Mouse (Mus musculus): Measurements from ENCODE around the gene Olfr1341. TPM values are rescaled to one million over a fixed set of nuclear protein-coding genes. Genes with fewer than 3 reads are reported as not detected.

The Olfr1341 gene
- polyA plus RNA-seq, 1 experiment from 2014 or later: not detected

GRCm38 (mm10) chr4:118741881-118742280 lies 38.6 kb downstream of the Olfr1341 start:
- Histone ChIP-seq H3K4me1 (replicated peaks) (no peaks in the 10 kb centered on the region), H3K27me3 (replicated peaks) (0 out of 2 replicates have a peak, but pooled peaks cover 6% of the 10 kb centered on the region), H3K36me3 (no peaks in the 10 kb centered on the region), H3K27ac (no peak overlapping the region), H3K4me3 (replicated peaks) (no peak overlapping the region), H3K9me3 (no peaks in the 10 kb centered on the region), H3K4me2 (replicated peaks) (peak overlapping the region; percentile 22; the same call in 1 of the 2 replicates), H3K9ac (no peak overlapping the region)
- ATAC-seq: no peak
- WGBS: 16% methylated on average over 16 of the region's 16 CpGs

GRCm38 (mm10) chr4:118758637-118759036 lies 55.3 kb downstream of the Olfr1341 start, which contains the start of gene Olfr1338:
TSS of gene Olfr1338 (minus strand) at chr4:118758737.
- Histone ChIP-seq H3K27me3 (replicated peaks) (no peaks in the 10 kb centered on the region), H3K4me3 (replicated peaks) (no peak within 1 kb of the TSS), H3K36me3 (no peaks in the 10 kb centered on the region), H3K9ac (no peak within 1 kb of the TSS), H3K4me1 (replicated peaks) (no peaks in the 10 kb centered on the region), H3K4me2 (replicated peaks) (no peak within 1 kb of the TSS), H3K27ac (no peak within 1 kb of the TSS), H3K9me3 (no peaks in the 10 kb centered on the region)
- WGBS: 93% methylated on average over 1 of the region's 1 CpGs
- ATAC-seq: no peak

Other genes starting within 250 kb of the Olfr1341 start
- gene Mpl, start 246.0 kb upstream of the Olfr1341 start, polyA plus RNA-seq (2015; fragmentation: Nextera tagmentation; extraction: Ambion mirVana): 0.30 and 0.31 TPM in 2 replicates
- 22.5 and 23.7 TPM in 2 replicates for gene Tie1, start 213.5 kb upstream of the Olfr1341 start, polyA plus RNA-seq (2015; fragmentation: Nextera tagmentation; extraction: Ambion mirVana)
- gene 2610528J11Rik, start 176.5 kb upstream of the Olfr1341 start, polyA plus RNA-seq (2015; fragmentation: Nextera tagmentation; extraction: Ambion mirVana): 73.5 and 80.3 TPM in 2 replicates
- 10.7 and 14.3 TPM in 2 replicates for gene Tmem125, start 159.5 kb upstream of the Olfr1341 start, polyA plus RNA-seq (2015; fragmentation: Nextera tagmentation; extraction: Ambion mirVana)
- 0.55 and 0.58 TPM in 2 replicates for gene Cfap57, start 82.7 kb upstream of the Olfr1341 start, polyA plus RNA-seq (2015; fragmentation: Nextera tagmentation; extraction: Ambion mirVana)
- 125 and 144 TPM in 2 replicates for gene Ebna1bp2, start 82.7 kb upstream of the Olfr1341 start, polyA plus RNA-seq (2015; fragmentation: Nextera tagmentation; extraction: Ambion mirVana)
- gene Olfr62, start 44.6 kb upstream of the Olfr1341 start, polyA plus RNA-seq (2015; fragmentation: Nextera tagmentation; extraction: Ambion mirVana): not detected in 2 replicates
- not detected in 2 replicates for gene Olfr1342, start 10.8 kb upstream of the Olfr1341 start, polyA plus RNA-seq (2015; fragmentation: Nextera tagmentation; extraction: Ambion mirVana)
- gene Olfr1340, start 16.6 kb downstream of the Olfr1341 start, polyA plus RNA-seq (2015; fragmentation: Nextera tagmentation; extraction: Ambion mirVana): not detected in 2 replicates
- gene Olfr1339, start 28.7 kb downstream of the Olfr1341 start, polyA plus RNA-seq (2015; fragmentation: Nextera tagmentation; extraction: Ambion mirVana): not detected in 2 replicates
- gene Olfr1338, start 55.2 kb downstream of the Olfr1341 start, polyA plus RNA-seq (2015; fragmentation: Nextera tagmentation; extraction: Ambion mirVana): not detected in 2 replicates
- gene Olfr1337, start 79.1 kb downstream of the Olfr1341 start, polyA plus RNA-seq (2015; fragmentation: Nextera tagmentation; extraction: Ambion mirVana): not detected in 2 replicates
- not detected in 2 replicates for gene Olfr1335, start 106.4 kb downstream of the Olfr1341 start, polyA plus RNA-seq (2015; fragmentation: Nextera tagmentation; extraction: Ambion mirVana)
- not detected in 2 replicates for gene Olfr1333, start 132.8 kb downstream of the Olfr1341 start, polyA plus RNA-seq (2015; fragmentation: Nextera tagmentation; extraction: Ambion mirVana)
- not detected in 2 replicates for gene Olfr1331, start 161.1 kb downstream of the Olfr1341 start, polyA plus RNA-seq (2015; fragmentation: Nextera tagmentation; extraction: Ambion mirVana)
- gene Olfr1330, start 185.1 kb downstream of the Olfr1341 start, polyA plus RNA-seq (2015; fragmentation: Nextera tagmentation; extraction: Ambion mirVana): not detected in 2 replicates
- not detected in 2 replicates for gene Olfr1329, start 213.9 kb downstream of the Olfr1341 start, polyA plus RNA-seq (2015; fragmentation: Nextera tagmentation; extraction: Ambion mirVana)
- gene Olfr1328, start 235.1 kb downstream of the Olfr1341 start, polyA plus RNA-seq (2015; fragmentation: Nextera tagmentation; extraction: Ambion mirVana): not detected in 2 replicates